Mouse (Mus musculus): ENCODE data around the gene Farp1. TPM values are rescaled to one million over a fixed set of nuclear protein-coding genes. Genes with fewer than 3 reads are reported as not detected.

The Farp1 gene
- total RNA-seq, 2 experiments from 2014 or later: 83.5 to 105 TPM

Other genes starting within 250 kb of the Farp1 start
- 10 to 100 TPM; 93.3 to 98.6 TPM for gene Ipo5, start 124.0 kb upstream of the Farp1 start, total RNA-seq (2021)